Mouse (Mus musculus) lung, embryonic 14.5 days (tissue): ENCODE measurements at regions not wholly inside any gene's neighbourhood (a gene's known extent, or its start where the extent isn't known, plus 50 kb on each side); places are given as distances from the start of the nearest gene placed in this dataset.

Experiments
- ATAC-seq: fragments of 200-750 bp; cut with Nextera tagmentation; 2 replicates; pipeline ENCODE4 v1.8.0; 2017; ENCODE audit warnings: mild to moderate bottlenecking, moderate TSS enrichment, moderate library complexity; ENCODE audit not compliant: insufficient read depth
- DNase-seq: peaks from one replicate; pipeline ENCODE4 v3.0.0-alpha.2; 2015
- H3K27ac ChIP-seq: fragments of 300-500 bp; sonication (generic); 2 replicates; pipeline ENCODE4 v1.5.1; 2014; ENCODE audit warnings: low read depth, mild to moderate bottlenecking, moderate library complexity
- H3K27me3 ChIP-seq: fragments of 300-500 bp; sonication (generic); 2 replicates; pipeline ENCODE4 v1.6.1; 2014; ENCODE audit warnings: low read length, control low read depth; ENCODE audit not compliant: insufficient read depth
- H3K36me3 ChIP-seq: fragments of 300-500 bp; sonication (generic); 2 replicates; pipeline ENCODE4 v1.6.1; 2014; ENCODE audit warnings: control low read depth; ENCODE audit not compliant: insufficient read depth
- H3K4me1 ChIP-seq: fragments of 300-500 bp; sonication (generic); 2 replicates; pipeline ENCODE4 v1.6.1; 2014; ENCODE audit warnings: antibody characterized with exemption, control low read depth; ENCODE audit not compliant: insufficient read depth
- H3K4me2 ChIP-seq: fragments of 300-500 bp; sonication (generic); 2 replicates; pipeline ENCODE4 v1.6.1; 2014; ENCODE audit warnings: mild to moderate bottlenecking
- H3K4me3 ChIP-seq: fragments of 300-500 bp; sonication (generic); 2 replicates; pipeline ENCODE4 v1.5.1; 2014; ENCODE audit warnings: low read depth, low read length
- H3K9ac ChIP-seq: fragments of 300-500 bp; sonication (generic); 2 replicates; pipeline ENCODE4 v1.6.1; 2014
- H3K9me3 ChIP-seq: fragments of 300-500 bp; sonication (generic); 2 replicates; pipeline ENCODE4 v1.6.1; 2016; ENCODE audit warnings: low read depth, low read length, control low read depth
- CTCF ChIP-seq: IDR thresholded peaks from 2 replicates; pipeline ENCODE4 v1.5.1; 2016; ENCODE audit warnings: antibody characterized with exemption, low read depth
- WGBS: fragments of 180-500 bp; shearing (Covaris S2); extraction: QIAGEN DNeasy Blood & Tissue Kit; methylation state at CpG from one replicate; pipeline ENCODE4 v1.1.7; 2014; 5-methylcytosine and 5-hydroxymethylcytosine counted together

GRCm38 (mm10) chr10:83963779-83964643, 241.3 kb downstream of the 1500009L16Rik start:
- Histone ChIP-seq H3K4me2 (no peak overlapping the region), H3K4me3 (no peak overlapping the region), H3K27me3 (no peaks in the 10 kb centered on the region), H3K9ac (no peak overlapping the region), H3K36me3 (no peaks in the 10 kb centered on the region), H3K4me1 (no peaks in the 10 kb centered on the region), H3K9me3 (no peaks in the 10 kb centered on the region), H3K27ac (no peak overlapping the region)
- 47% methylated on average over 12 of the region's 12 CpGs for WGBS
- ATAC-seq, result no peak
- no peak for TF ChIP-seq CTCF
- peak; percentile 21 for DNase-seq

- Histone ChIP-seq H3K4me2 (no peak overlapping the region), H3K27me3 (no peaks in the 10 kb centered on the region), H3K4me3 (no peak overlapping the region), H3K4me1 (no peaks in the 10 kb centered on the region), H3K36me3 (no peaks in the 10 kb centered on the region), H3K9ac (no peak overlapping the region), H3K27ac (no peak overlapping the region), H3K9me3 (no peaks in the 10 kb centered on the region)
- DNase-seq, result no peak
- no peak for TF ChIP-seq CTCF
- no peak for ATAC-seq
- 40% methylated on average over 5 of the region's 5 CpGs for WGBS
These were observed 242.2 kb downstream of the 1500009L16Rik start for GRCm38 (mm10) chr10:83964838-83965237.

GRCm38 (mm10) chr10:83970501-83970900, 247.8 kb downstream of the 1500009L16Rik start:
- no peak overlapping the region for H3K27ac ChIP-seq
- no peak overlapping the region for H3K4me2 ChIP-seq
- H3K36me3 ChIP-seq, result no peaks in the 10 kb centered on the region
- TF ChIP-seq CTCF, result 0 out of 2 replicates have a peak, but pooled peaks have one; percentile 5
- no peaks in the 10 kb centered on the region for H3K9me3 ChIP-seq
- no peaks in the 10 kb centered on the region; the same call in 1 of the 2 replicates for H3K4me1 ChIP-seq
- WGBS, result 42% methylated on average over 3 of the region's 3 CpGs
- no peak for ATAC-seq
- no peak overlapping the region for H3K9ac ChIP-seq
- no peaks in the 10 kb centered on the region for H3K27me3 ChIP-seq
- no peak for DNase-seq
- no peak overlapping the region for H3K4me3 ChIP-seq

- WGBS, result 48% methylated on average over 6 of the region's 6 CpGs
- no peak for ATAC-seq
- no peak for TF ChIP-seq CTCF
- Histone ChIP-seq H3K9me3 (no peaks in the 10 kb centered on the region), H3K4me2 (no peak overlapping the region), H3K4me3 (no peak overlapping the region), H3K4me1 (no peaks in the 10 kb centered on the region; the same call in 1 of the 2 replicates), H3K27me3 (no peaks in the 10 kb centered on the region), H3K36me3 (no peaks in the 10 kb centered on the region), H3K9ac (no peak overlapping the region), H3K27ac (no peak overlapping the region)
- DNase-seq, result peak; percentile 43
These were observed 251.9 kb downstream of the 1500009L16Rik start for GRCm38 (mm10) chr10:83974548-83974947.

GRCm38 (mm10) chr10:83976548-83976947, 253.9 kb downstream of the 1500009L16Rik start:
- no peaks in the 10 kb centered on the region for H3K4me1 ChIP-seq
- no peak overlapping the region for H3K9ac ChIP-seq
- H3K36me3 ChIP-seq, result no peaks in the 10 kb centered on the region
- no peak overlapping the region for H3K4me2 ChIP-seq
- DNase-seq (peak; percentile 61), ATAC-seq (peak; percentile 68; the same call in 1 of the 2 replicates)
- H3K4me3 ChIP-seq, result no peak overlapping the region
- 23% methylated on average over 3 of the region's 3 CpGs for WGBS
- no peak for TF ChIP-seq CTCF
- no peak overlapping the region for H3K27ac ChIP-seq
- H3K9me3 ChIP-seq, result no peaks in the 10 kb centered on the region
- H3K27me3 ChIP-seq, result no peaks in the 10 kb centered on the region

GRCm38 (mm10) chr10:83979930-83980329, 257.3 kb downstream of the 1500009L16Rik start:
- no peaks in the 10 kb centered on the region for H3K27me3 ChIP-seq
- no peak for ATAC-seq
- no peak for TF ChIP-seq CTCF
- no peak overlapping the region for H3K4me3 ChIP-seq
- DNase-seq, result no peak
- H3K9me3 ChIP-seq, result no peaks in the 10 kb centered on the region
- no peak overlapping the region for H3K9ac ChIP-seq
- no peak overlapping the region for H3K27ac ChIP-seq
- no peaks in the 10 kb centered on the region for H3K4me1 ChIP-seq
- WGBS, result 80% methylated on average over 2 of the region's 2 CpGs
- no peak overlapping the region for H3K4me2 ChIP-seq
- no peaks in the 10 kb centered on the region for H3K36me3 ChIP-seq

GRCm38 (mm10) chr10:83984697-83985415, 262.2 kb downstream of the 1500009L16Rik start:
- Histone ChIP-seq H3K4me2 (no peak overlapping the region), H3K27ac (no peak overlapping the region), H3K4me1 (no peaks in the 10 kb centered on the region), H3K36me3 (no peaks in the 10 kb centered on the region), H3K9me3 (no peaks in the 10 kb centered on the region), H3K9ac (no peak overlapping the region), H3K27me3 (no peaks in the 10 kb centered on the region), H3K4me3 (no peak overlapping the region)
- ATAC-seq (peak; percentile 35; the same call in 1 of the 2 replicates), DNase-seq (no peak)
- TF ChIP-seq CTCF, result no peak
- 55% methylated on average over 12 of the region's 12 CpGs for WGBS
